Mouse (Mus musculus): Measurements from ENCODE around the gene AC131692.1. TPM values are rescaled to one million over a fixed set of nuclear protein-coding genes. Genes with fewer than 3 reads are reported as not detected.

Gene AC131692.1
- polyA plus RNA-seq, 1 experiment from 2014 or later = not detected

- H3K36me3 ChIP-seq = no peaks in the 10 kb centered on the region
- no peak overlapping the region for H3K27ac ChIP-seq (replicated peaks)
- no peak overlapping the region for H3K4me2 ChIP-seq (replicated peaks)
- no peak overlapping the region for H3K4me3 ChIP-seq
- H3K27me3 ChIP-seq = peaks cover 3% of the 10 kb centered on the region; the same call in 1 of the 2 replicates
- 78% methylated on average over 5 of the region's 5 CpGs for WGBS
- no peak for ATAC-seq (ENCODE audit: low FRiP score, low read depth)
- no peak overlapping the region for H3K9ac ChIP-seq (replicated peaks)
- peaks cover 6% of the 10 kb centered on the region for H3K4me1 ChIP-seq
- H3K9me3 ChIP-seq = no peaks in the 10 kb centered on the region
Measured at GRCm38 (mm10) chr19:6144842-6145241, 50.6 kb downstream of the AC131692.1 start.

Small RNAs within 50 kb of the gene (microRNA-seq; reads per million reads assigned to microRNA genes)
- 3.0 reads per million, percentile 8 among the genes with 10 or more reads in this experiment for gene Mir6988

Other genes with a start within 250 kb of the AC131692.1 start
- 22.3 and 24.8 TPM in 2 replicates for gene Frmd8, start 219.1 kb upstream of the AC131692.1 start, polyA plus RNA-seq (2016; fragmentation: Nextera tagmentation; extraction: Ambion mirVana)
- gene Slc25a45, start 216.6 kb upstream of the AC131692.1 start, polyA plus RNA-seq (2016; fragmentation: Nextera tagmentation; extraction: Ambion mirVana) = 1.9 and 3.4 TPM in 2 replicates
- 11.1 and 11.4 TPM in 2 replicates for gene Tigd3, start 200.3 kb upstream of the AC131692.1 start, polyA plus RNA-seq (2016; fragmentation: Nextera tagmentation; extraction: Ambion mirVana)
- 171 and 185 TPM in 2 replicates for gene Dpf2, start 181.4 kb upstream of the AC131692.1 start, polyA plus RNA-seq (2016; fragmentation: Nextera tagmentation; extraction: Ambion mirVana)
- gene Cdc42ep2, start 169.6 kb upstream of the AC131692.1 start, polyA plus RNA-seq (2016; fragmentation: Nextera tagmentation; extraction: Ambion mirVana) = 3.6 and 3.8 TPM in 2 replicates
- gene Pola2, start 130.2 kb upstream of the AC131692.1 start, polyA plus RNA-seq (2016; fragmentation: Nextera tagmentation; extraction: Ambion mirVana) = 57.4 and 59.6 TPM in 2 replicates
- not detected in 2 replicates for gene Slc22a20, start 108.3 kb upstream of the AC131692.1 start, polyA plus RNA-seq (2016; fragmentation: Nextera tagmentation; extraction: Ambion mirVana)
- gene Capn1, start 78.5 kb upstream of the AC131692.1 start, polyA plus RNA-seq (2016; fragmentation: Nextera tagmentation; extraction: Ambion mirVana) = 3.8 and 4.5 TPM in 2 replicates
- 30.0 and 32.6 TPM in 2 replicates for gene Syvn1, start 47.8 kb upstream of the AC131692.1 start, polyA plus RNA-seq (2016; fragmentation: Nextera tagmentation; extraction: Ambion mirVana)
- 75.8 and 76.4 TPM in 2 replicates for gene Mrpl49, start 36.6 kb upstream of the AC131692.1 start, polyA plus RNA-seq (2016; fragmentation: Nextera tagmentation; extraction: Ambion mirVana)
- gene Fau, start 36.6 kb upstream of the AC131692.1 start, polyA plus RNA-seq (2016; fragmentation: Nextera tagmentation; extraction: Ambion mirVana) = 595 and 628 TPM in 2 replicates
- 30.8 and 32.2 TPM in 2 replicates for gene Znhit2, start 33.2 kb upstream of the AC131692.1 start, polyA plus RNA-seq (2016; fragmentation: Nextera tagmentation; extraction: Ambion mirVana)
- gene Tm7sf2, start 26.0 kb upstream of the AC131692.1 start, polyA plus RNA-seq (2016; fragmentation: Nextera tagmentation; extraction: Ambion mirVana) = 41.0 and 41.3 TPM in 2 replicates
- 77.0 and 82.2 TPM in 2 replicates for gene Vps51, start 17.2 kb upstream of the AC131692.1 start, polyA plus RNA-seq (2016; fragmentation: Nextera tagmentation; extraction: Ambion mirVana)
- gene Tmem262, start 14.4 kb upstream of the AC131692.1 start, polyA plus RNA-seq (2016; fragmentation: Nextera tagmentation; extraction: Ambion mirVana) = not detected in 2 replicates
- gene Gm28374, start 12.2 kb upstream of the AC131692.1 start, polyA plus RNA-seq (2016; fragmentation: Nextera tagmentation; extraction: Ambion mirVana) = 2.6 and 3.6 TPM in 2 replicates
- 67.1 and 75.1 TPM in 2 replicates for gene Zfpl1, start 9.5 kb upstream of the AC131692.1 start, polyA plus RNA-seq (2016; fragmentation: Nextera tagmentation; extraction: Ambion mirVana)
- 41.5 and 42.1 TPM in 2 replicates for gene Cdca5, start 9.4 kb upstream of the AC131692.1 start, polyA plus RNA-seq (2016; fragmentation: Nextera tagmentation; extraction: Ambion mirVana)
- 0.59 and 0.94 TPM in 2 replicates for gene Naaladl1, start 11.4 kb downstream of the AC131692.1 start, polyA plus RNA-seq (2016; fragmentation: Nextera tagmentation; extraction: Ambion mirVana)
- 49.7 and 50.8 TPM in 2 replicates for gene Sac3d1, start 24.2 kb downstream of the AC131692.1 start, polyA plus RNA-seq (2016; fragmentation: Nextera tagmentation; extraction: Ambion mirVana)
- gene Snx15, start 33.9 kb downstream of the AC131692.1 start, polyA plus RNA-seq (2016; fragmentation: Nextera tagmentation; extraction: Ambion mirVana) = 29.7 and 30.5 TPM in 2 replicates
- not detected in 2 replicates for gene Batf2, start 46.6 kb downstream of the AC131692.1 start, polyA plus RNA-seq (2016; fragmentation: Nextera tagmentation; extraction: Ambion mirVana)
- 90.9 and 96.1 TPM in 2 replicates for gene Arl2, start 47.1 kb downstream of the AC131692.1 start, polyA plus RNA-seq (2016; fragmentation: Nextera tagmentation; extraction: Ambion mirVana)
- not detected in 2 replicates for gene Majin, start 90.0 kb downstream of the AC131692.1 start, polyA plus RNA-seq (2016; fragmentation: Nextera tagmentation; extraction: Ambion mirVana)
- 0.74 TPM in 1 of 2 replicates, not detected in the other for gene Gpha2, start 132.0 kb downstream of the AC131692.1 start, polyA plus RNA-seq (2016; fragmentation: Nextera tagmentation; extraction: Ambion mirVana)
- gene Ppp2r5b, start 141.5 kb downstream of the AC131692.1 start, polyA plus RNA-seq (2016; fragmentation: Nextera tagmentation; extraction: Ambion mirVana) = 61.3 and 66.1 TPM in 2 replicates
- 13.6 and 14.2 TPM in 2 replicates for gene Atg2a, start 147.2 kb downstream of the AC131692.1 start, polyA plus RNA-seq (2016; fragmentation: Nextera tagmentation; extraction: Ambion mirVana)
- gene Ehd1, start 182.3 kb downstream of the AC131692.1 start, polyA plus RNA-seq (2016; fragmentation: Nextera tagmentation; extraction: Ambion mirVana) = 90.8 and 96.9 TPM in 2 replicates
- gene Cdc42bpg, start 212.0 kb downstream of the AC131692.1 start, polyA plus RNA-seq (2016; fragmentation: Nextera tagmentation; extraction: Ambion mirVana) = 0.29 and 0.37 TPM in 2 replicates
- gene Men1, start 240.6 kb downstream of the AC131692.1 start, polyA plus RNA-seq (2016; fragmentation: Nextera tagmentation; extraction: Ambion mirVana) = 99.0 and 103 TPM in 2 replicates
- 14.6 and 14.7 TPM in 2 replicates for gene Map4k2, start 246.7 kb downstream of the AC131692.1 start, polyA plus RNA-seq (2016; fragmentation: Nextera tagmentation; extraction: Ambion mirVana)

Measured in midbrain, embryonic 12.5 days (tissue).